Mouse (Mus musculus) ES-Bruce4 (cell line): ENCODE results near the gene Asic2. TPM values are rescaled to one million over a fixed set of nuclear protein-coding genes. Genes with fewer than 3 reads are reported as not detected.

Source experiments
- H3K27ac ChIP-seq: 2 replicates; pipeline ENCODE4 v1.5.1; 2012; ENCODE audit warnings: low read length, inconsistent platforms; ENCODE audit not compliant: insufficient read depth
- H3K27me3 ChIP-seq: 2 replicates; pipeline ENCODE4 v1.6.1; 2012; ENCODE audit warnings: mild to moderate bottlenecking, low read length, inconsistent platforms; ENCODE audit not compliant: control insufficient read depth, poor library complexity, insufficient read depth, severe bottlenecking
- H3K36me3 ChIP-seq: 2 replicates; pipeline ENCODE4 v1.6.1; 2012; ENCODE audit warnings: inconsistent platforms, mild to moderate bottlenecking, low read length, moderate library complexity; ENCODE audit not compliant: control insufficient read depth, poor library complexity, insufficient read depth, severe bottlenecking
- H3K4me1 ChIP-seq: one replicate; pipeline ENCODE4 v1.8.1; 2011; ENCODE audit warnings: low read length; ENCODE audit not compliant: control insufficient read depth, insufficient read depth
- H3K4me3 ChIP-seq: 2 replicates; pipeline ENCODE4 v1.5.1; 2011; ENCODE audit warnings: low read depth, mild to moderate bottlenecking, low read length
- H3K9ac ChIP-seq: 2 replicates; pipeline ENCODE4 v1.6.1; 2012; ENCODE audit warnings: low read depth, mild to moderate bottlenecking, inconsistent platforms; ENCODE audit not compliant: poor library complexity, severe bottlenecking
- H3K9me3 ChIP-seq: replicated peaks from 2 replicates; pipeline ENCODE4 v1.6.1; 2012; ENCODE audit warnings: mild to moderate bottlenecking, low read length, inconsistent platforms; ENCODE audit not compliant: control insufficient read depth, poor library complexity, insufficient read depth, severe bottlenecking
- CTCF ChIP-seq: IDR thresholded peaks from one replicate; pipeline ENCODE4 v1.8.1; 2011; ENCODE audit warnings: low read depth, low read length
- EP300 ChIP-seq: IDR thresholded peaks from 2 replicates; pipeline ENCODE4 v1.6.1; 2011; ENCODE audit warnings: low read depth, low read length; ENCODE audit not compliant: insufficient read depth
- POLR2A ChIP-seq: IDR thresholded peaks from one replicate; pipeline ENCODE4 v1.8.1; 2011; ENCODE audit warnings: low read length; ENCODE audit not compliant: insufficient read depth
- polyA plus RNA-seq: library from polyadenylated mRNA; stranded (reverse); fragments of >200 nt; gene quantifications from 2 replicates; pipeline ENCODE4 v1.2.4, GENCODE M21; 2011; ENCODE audit warnings: low read depth; ENCODE audit not compliant: missing spikeins, insufficient read depth, insufficient read length

Asic2 gene
- polyA plus RNA-seq, 1 experiment: not detected

- no peak for TF ChIP-seq POLR2A
- no peak for TF ChIP-seq CTCF
- TF ChIP-seq EP300: no peak
- Histone ChIP-seq H3K27ac (no peak overlapping the region), H3K9ac (no peak overlapping the region), H3K4me1 (no peaks in the 10 kb centered on the region), H3K4me3 (no peak overlapping the region), H3K9me3 (no peaks in the 10 kb centered on the region), H3K27me3 (peaks cover 1% of the 10 kb centered on the region; the same call in 1 of the 2 replicates), H3K36me3 (no peaks in the 10 kb centered on the region)
These were observed 96.6 kb downstream of the Asic2 start for GRCm38 (mm10) chr11:81871506-81872213.

DNA sequence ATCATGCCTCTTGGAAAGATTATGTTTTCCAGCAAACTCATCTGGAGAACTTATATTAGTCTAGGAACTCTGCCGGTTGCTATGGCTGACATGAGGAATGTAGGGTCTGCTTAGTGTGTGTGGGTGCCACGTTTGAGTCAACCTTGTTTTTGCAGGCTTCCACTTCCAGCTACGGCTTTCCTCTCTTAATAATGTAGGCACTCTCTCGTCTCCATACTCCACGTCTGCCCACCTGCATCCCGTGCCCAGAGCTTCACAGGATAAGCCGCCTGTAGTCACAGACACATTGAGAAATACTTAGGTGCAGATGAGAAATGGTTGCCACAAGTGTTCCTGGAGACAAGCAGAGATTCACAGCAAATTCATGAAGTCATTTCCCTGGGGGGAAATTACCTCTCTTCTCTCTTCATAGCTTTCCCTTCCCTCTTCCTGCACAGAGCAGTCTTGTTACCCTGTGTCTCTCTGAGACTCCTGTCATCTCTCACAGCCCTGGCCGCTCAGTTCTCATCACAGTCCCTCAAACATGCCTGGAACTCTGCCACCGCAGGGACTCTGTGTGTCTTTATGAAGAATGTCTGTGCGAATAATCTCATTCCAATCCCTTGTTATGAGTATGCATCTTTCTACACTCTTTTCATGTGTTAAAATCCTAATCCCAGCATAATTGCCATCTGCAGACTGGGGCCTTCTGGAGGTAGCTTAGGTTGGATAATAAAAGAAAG, 102.4 kb downstream of the Asic2 start:
- no peak overlapping the region for H3K9ac ChIP-seq
- H3K4me3 ChIP-seq: no peak overlapping the region
- no peak overlapping the region for H3K27ac ChIP-seq
- H3K27me3 ChIP-seq: no peaks in the 10 kb centered on the region
- no peaks in the 10 kb centered on the region for H3K36me3 ChIP-seq
- TF ChIP-seq EP300: no peak
- H3K9me3 ChIP-seq: no peaks in the 10 kb centered on the region
- H3K4me1 ChIP-seq: no peaks in the 10 kb centered on the region

DNA sequence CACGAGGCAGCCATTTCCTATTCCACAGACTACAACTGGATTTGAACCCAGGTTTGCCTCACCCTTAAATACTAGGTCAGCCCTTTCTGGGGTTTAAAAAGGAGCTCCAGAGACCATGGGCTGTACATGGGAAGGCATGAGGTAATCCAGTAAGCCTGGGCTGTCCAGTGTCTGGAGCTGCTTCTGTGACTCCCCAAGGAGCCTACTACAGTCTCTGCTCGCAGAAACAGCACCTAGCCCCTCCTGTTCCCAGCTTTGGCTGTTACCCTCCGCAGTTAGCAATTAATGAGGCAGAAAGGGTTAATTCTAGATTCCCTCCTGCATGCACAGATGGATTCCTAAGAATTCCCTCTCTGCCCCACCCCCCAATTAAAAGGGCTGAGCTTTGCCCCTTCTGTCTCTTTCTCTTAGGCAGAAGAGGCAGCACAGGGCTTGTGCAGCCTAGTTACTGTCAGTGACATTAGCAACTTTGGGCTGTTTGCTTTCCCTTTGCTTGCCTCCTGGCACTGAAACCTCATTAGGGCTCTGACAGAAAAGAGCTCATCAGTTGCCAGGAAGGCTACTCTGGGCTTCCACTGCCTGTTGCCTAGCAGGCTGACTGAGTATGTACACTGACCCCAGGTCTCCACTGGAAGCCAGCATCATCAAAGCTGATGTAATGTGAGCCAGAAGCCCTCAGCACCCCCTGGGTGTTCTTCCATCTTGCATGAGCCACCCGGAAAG, 107.8 kb downstream of the Asic2 start, which contains the start of gene 5530401A14Rik:
TSS of gene 5530401A14Rik (plus strand) at position 424 of the 723 bp plus-strand sequence.
- Histone ChIP-seq H3K4me3 (no peak within 1 kb of the TSS), H3K27ac (no peak within 1 kb of the TSS), H3K9me3 (no peaks in the 10 kb centered on the region), H3K27me3 (no peaks in the 10 kb centered on the region), H3K36me3 (no peaks in the 10 kb centered on the region), H3K9ac (no peak within 1 kb of the TSS), H3K4me1 (no peaks in the 10 kb centered on the region)
- TF ChIP-seq POLR2A: no peak
- no peak for TF ChIP-seq CTCF
- no peak for TF ChIP-seq EP300

- no peaks in the 10 kb centered on the region for H3K9me3 ChIP-seq
- H3K36me3 ChIP-seq: no peaks in the 10 kb centered on the region
- H3K4me1 ChIP-seq: no peaks in the 10 kb centered on the region
- H3K27me3 ChIP-seq: no peaks in the 10 kb centered on the region; the same call in 1 of the 2 replicates
- TF ChIP-seq EP300 (no peak), CTCF (no peak), POLR2A (no peak)
- no peak overlapping the region for H3K9ac ChIP-seq
- no peak overlapping the region for H3K4me3 ChIP-seq
- H3K27ac ChIP-seq: no peak overlapping the region
These were observed 120.3 kb downstream of the Asic2 start for GRCm38 (mm10) chr11:81847773-81848490.

- no peaks in the 10 kb centered on the region for H3K36me3 ChIP-seq
These were observed 122.6 kb downstream of the Asic2 start for GRCm38 (mm10) chr11:81845686-81846036.

More at GRCm38 (mm10) chr11:81845686-81846036, 122.6 kb downstream of the Asic2 start:
- H3K27me3 ChIP-seq: no peaks in the 10 kb centered on the region; the same call in 1 of the 2 replicates
- no peak overlapping the region for H3K27ac ChIP-seq
- no peak for TF ChIP-seq CTCF
- TF ChIP-seq EP300: no peak
- TF ChIP-seq POLR2A: no peak
- H3K9ac ChIP-seq: no peak overlapping the region
- no peaks in the 10 kb centered on the region for H3K9me3 ChIP-seq
- no peak overlapping the region for H3K4me3 ChIP-seq
- H3K4me1 ChIP-seq: no peaks in the 10 kb centered on the region
